Mouse (Mus musculus): Measurements from ENCODE around the gene Wfdc18. TPM values are rescaled to one million over a fixed set of nuclear protein-coding genes. Genes with fewer than 3 reads are reported as not detected.

Wfdc18 gene
- polyA plus RNA-seq, 1 experiment from 2014 or later = not detected

DNA sequence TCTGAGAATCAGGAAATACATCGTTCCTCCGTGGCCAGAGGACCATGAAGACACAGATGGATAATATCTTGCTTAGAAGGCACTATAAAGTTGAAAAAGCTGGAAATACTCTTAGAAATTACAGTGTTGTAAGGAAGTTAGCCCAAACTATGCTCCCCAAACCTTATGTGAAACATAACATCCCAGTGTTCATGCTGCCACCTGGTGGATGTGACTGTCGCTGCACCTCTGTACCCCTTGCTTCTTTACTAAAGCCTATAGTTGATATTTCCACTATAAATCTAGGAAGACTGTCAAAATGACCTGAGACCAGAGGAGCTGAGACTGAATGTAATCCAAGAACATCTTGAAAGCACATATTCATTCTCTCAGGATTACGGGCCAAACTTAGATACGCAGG lies 30.4 kb downstream of the Wfdc18 start:
- 24% methylated on average over 5 of the region's 5 CpGs for WGBS
- no peak for ATAC-seq

DNA sequence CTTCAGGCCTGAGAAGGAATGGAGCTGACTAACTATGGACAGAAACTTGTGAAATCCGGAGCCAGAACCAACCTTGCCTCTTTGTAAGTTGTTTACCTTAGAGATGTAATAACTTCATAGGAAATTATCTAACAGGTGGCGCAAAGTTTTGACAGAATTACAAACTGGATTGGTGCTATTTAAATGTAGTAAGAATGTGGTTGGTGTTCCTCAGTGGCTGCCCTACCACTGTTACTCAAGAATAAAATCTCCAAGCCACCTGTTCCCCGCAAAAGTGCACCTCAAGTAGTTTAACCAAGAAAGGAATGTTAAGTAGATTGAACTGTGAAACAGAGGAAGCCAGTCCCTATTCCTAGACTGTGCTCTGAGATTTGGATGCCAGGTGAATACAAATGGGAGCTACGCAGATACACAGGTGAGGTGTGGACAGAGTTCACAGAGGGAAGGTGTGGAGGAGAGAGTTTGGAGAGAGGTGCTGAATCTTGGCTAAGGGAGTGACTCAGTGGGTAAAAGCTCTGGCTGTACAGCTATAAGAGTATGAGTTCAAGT lies 31.7 kb downstream of the Wfdc18 start:
- 84% methylated on average over 4 of the region's 4 CpGs for WGBS
- Histone ChIP-seq H3K4me3 (ENCODE audit: low read length) (no peak overlapping the region), H3K9me3 (ENCODE audit: control insufficient read depth, low read length) (no peaks in the 10 kb centered on the region), H3K9ac (ENCODE audit: low read depth, low read length) (no peak overlapping the region), H3K27ac (ENCODE audit: low read depth, low read length) (no peak overlapping the region), H3K4me2 (ENCODE audit: low read length) (no peak overlapping the region), H3K27me3 (replicated peaks; ENCODE audit: control insufficient read depth, insufficient read depth, low read length) (no peaks in the 10 kb centered on the region), H3K4me1 (ENCODE audit: control insufficient read depth, insufficient read depth, low read depth, low read length) (no peaks in the 10 kb centered on the region), H3K36me3 (ENCODE audit: control insufficient read depth, insufficient read depth, low read length) (no peaks in the 10 kb centered on the region)
- no peak for ATAC-seq

More for the DNA sequence above, 30.4 kb downstream of the Wfdc18 start:
- Histone ChIP-seq H3K27me3 (replicated peaks; ENCODE audit: control insufficient read depth, insufficient read depth, low read length) (no peaks in the 10 kb centered on the region), H3K4me1 (ENCODE audit: control insufficient read depth, insufficient read depth, low read depth, low read length) (no peaks in the 10 kb centered on the region), H3K9ac (ENCODE audit: low read depth, low read length) (no peak overlapping the region), H3K4me3 (ENCODE audit: low read length) (no peak overlapping the region), H3K4me2 (ENCODE audit: low read length) (no peak overlapping the region), H3K36me3 (ENCODE audit: control insufficient read depth, insufficient read depth, low read length) (no peaks in the 10 kb centered on the region), H3K9me3 (ENCODE audit: control insufficient read depth, low read length) (no peaks in the 10 kb centered on the region), H3K27ac (ENCODE audit: low read depth, low read length) (no peak overlapping the region)

DNA sequence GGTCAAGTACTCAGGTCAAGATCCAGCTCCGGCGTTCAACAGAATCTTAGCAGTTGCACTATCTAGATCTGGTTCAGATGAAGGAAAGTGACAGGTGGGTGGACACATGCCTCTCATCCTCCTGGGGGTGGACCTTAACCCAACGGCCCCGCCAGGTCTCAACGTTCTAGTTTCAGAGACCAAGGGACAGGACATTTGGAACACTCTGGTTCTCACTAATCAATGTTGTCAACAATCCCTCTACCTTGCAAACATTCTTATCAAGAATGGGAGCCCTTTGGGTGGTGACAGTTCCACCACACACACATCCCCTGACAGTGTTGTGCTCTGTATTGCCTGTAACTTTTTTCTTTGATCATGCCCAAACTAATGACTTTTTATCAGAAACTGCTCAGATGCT lies 33.0 kb downstream of the Wfdc18 start:
- no peak overlapping the region for H3K4me3 ChIP-seq (ENCODE audit: low read length)
- no peak for ATAC-seq
- 87% methylated on average over 5 of the region's 5 CpGs for WGBS
- H3K4me2 ChIP-seq (ENCODE audit: low read length) = no peak overlapping the region
- H3K27ac ChIP-seq (ENCODE audit: low read depth, low read length) = no peak overlapping the region
- H3K9ac ChIP-seq (ENCODE audit: low read depth, low read length) = no peak overlapping the region
- H3K27me3 ChIP-seq (replicated peaks; ENCODE audit: control insufficient read depth, insufficient read depth, low read length) = no peaks in the 10 kb centered on the region
- no peaks in the 10 kb centered on the region for H3K9me3 ChIP-seq (ENCODE audit: control insufficient read depth, low read length)
- no peaks in the 10 kb centered on the region for H3K4me1 ChIP-seq (ENCODE audit: control insufficient read depth, insufficient read depth, low read depth, low read length)
- no peaks in the 10 kb centered on the region for H3K36me3 ChIP-seq (ENCODE audit: control insufficient read depth, insufficient read depth, low read length)

GRCm38 (mm10) chr11:83742731-83743355 lies 34.0 kb downstream of the Wfdc18 start:
- no peak overlapping the region for H3K4me3 ChIP-seq (ENCODE audit: low read length)
- no peaks in the 10 kb centered on the region for H3K4me1 ChIP-seq (ENCODE audit: control insufficient read depth, insufficient read depth, low read depth, low read length)
- H3K4me2 ChIP-seq (ENCODE audit: low read length) = no peak overlapping the region
- no peaks in the 10 kb centered on the region for H3K36me3 ChIP-seq (ENCODE audit: control insufficient read depth, insufficient read depth, low read length)
- H3K9me3 ChIP-seq (ENCODE audit: control insufficient read depth, low read length) = no peaks in the 10 kb centered on the region
- H3K27me3 ChIP-seq (replicated peaks; ENCODE audit: control insufficient read depth, insufficient read depth, low read length) = no peaks in the 10 kb centered on the region
- no peak overlapping the region for H3K27ac ChIP-seq (ENCODE audit: low read depth, low read length)
- ATAC-seq = no peak
- WGBS = 75% methylated on average over 9 of the region's 9 CpGs
- H3K9ac ChIP-seq (ENCODE audit: low read depth, low read length) = no peak overlapping the region

GRCm38 (mm10) chr11:83743525-83743924 lies 34.7 kb downstream of the Wfdc18 start:
- Histone ChIP-seq H3K4me1 (ENCODE audit: control insufficient read depth, insufficient read depth, low read depth, low read length) (no peaks in the 10 kb centered on the region), H3K4me2 (ENCODE audit: low read length) (no peak overlapping the region), H3K9me3 (ENCODE audit: control insufficient read depth, low read length) (no peaks in the 10 kb centered on the region), H3K27ac (ENCODE audit: low read depth, low read length) (no peak overlapping the region), H3K4me3 (ENCODE audit: low read length) (no peak overlapping the region), H3K9ac (ENCODE audit: low read depth, low read length) (no peak overlapping the region), H3K36me3 (ENCODE audit: control insufficient read depth, insufficient read depth, low read length) (no peaks in the 10 kb centered on the region), H3K27me3 (replicated peaks; ENCODE audit: control insufficient read depth, insufficient read depth, low read length) (peaks cover 5% of the 10 kb centered on the region)
- no peak for ATAC-seq
- WGBS = 87% methylated on average over 3 of the region's 3 CpGs

- no peak overlapping the region for H3K9ac ChIP-seq (ENCODE audit: low read depth, low read length)
- ATAC-seq = no peak
- no peaks in the 10 kb centered on the region for H3K4me1 ChIP-seq (ENCODE audit: control insufficient read depth, insufficient read depth, low read depth, low read length)
- no peak overlapping the region for H3K4me2 ChIP-seq (ENCODE audit: low read length)
- 78% methylated on average over 4 of the region's 4 CpGs for WGBS
- no peak overlapping the region for H3K4me3 ChIP-seq (ENCODE audit: low read length)
- no peak overlapping the region for H3K27ac ChIP-seq (ENCODE audit: low read depth, low read length)
- no peaks in the 10 kb centered on the region for H3K9me3 ChIP-seq (ENCODE audit: control insufficient read depth, low read length)
- no peaks in the 10 kb centered on the region for H3K36me3 ChIP-seq (ENCODE audit: control insufficient read depth, insufficient read depth, low read length)
- peaks cover 10% of the 10 kb centered on the region for H3K27me3 ChIP-seq (replicated peaks; ENCODE audit: control insufficient read depth, insufficient read depth, low read length)
These were observed 37.3 kb downstream of the Wfdc18 start for GRCm38 (mm10) chr11:83746152-83746551.

DNA sequence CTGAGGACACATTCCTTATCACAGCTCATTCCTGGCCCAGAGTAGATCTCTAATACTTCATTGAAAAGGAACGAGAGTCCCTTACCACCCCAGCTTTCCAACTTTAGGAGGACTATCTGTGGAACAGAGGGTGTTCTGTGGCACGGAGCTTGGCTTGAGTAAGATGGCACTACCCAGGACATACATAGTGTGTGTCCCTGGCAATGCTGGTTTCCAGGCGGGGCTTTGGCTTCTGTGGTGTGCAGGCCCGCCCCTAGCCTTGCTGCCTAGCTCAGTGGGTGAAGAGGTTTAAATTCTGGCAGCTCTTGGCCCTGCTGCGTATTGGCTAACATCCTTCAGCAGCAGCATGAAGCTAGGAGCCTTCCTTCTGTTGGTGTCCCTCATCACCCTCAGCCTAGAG lies 37.9 kb downstream of the Wfdc18 start, which contains the start of gene Wfdc21:
Wfdc21 (plus strand) TSS at position 260 of the 400 bp plus-strand sequence.
- Histone ChIP-seq H3K4me3 (ENCODE audit: low read length) (no peak within 1 kb of the TSS), H3K36me3 (ENCODE audit: control insufficient read depth, insufficient read depth, low read length) (no peaks in the 10 kb centered on the region), H3K9ac (ENCODE audit: low read depth, low read length) (no peak within 1 kb of the TSS), H3K9me3 (ENCODE audit: control insufficient read depth, low read length) (no peaks in the 10 kb centered on the region), H3K27me3 (replicated peaks; ENCODE audit: control insufficient read depth, insufficient read depth, low read length) (peaks cover 10% of the 10 kb centered on the region), H3K27ac (ENCODE audit: low read depth, low read length) (no peak within 1 kb of the TSS), H3K4me2 (ENCODE audit: low read length) (no peak within 1 kb of the TSS), H3K4me1 (ENCODE audit: control insufficient read depth, insufficient read depth, low read depth, low read length) (no peaks in the 10 kb centered on the region)
- 79% methylated on average over 5 of the region's 5 CpGs for WGBS
- no peak for ATAC-seq

DNA sequence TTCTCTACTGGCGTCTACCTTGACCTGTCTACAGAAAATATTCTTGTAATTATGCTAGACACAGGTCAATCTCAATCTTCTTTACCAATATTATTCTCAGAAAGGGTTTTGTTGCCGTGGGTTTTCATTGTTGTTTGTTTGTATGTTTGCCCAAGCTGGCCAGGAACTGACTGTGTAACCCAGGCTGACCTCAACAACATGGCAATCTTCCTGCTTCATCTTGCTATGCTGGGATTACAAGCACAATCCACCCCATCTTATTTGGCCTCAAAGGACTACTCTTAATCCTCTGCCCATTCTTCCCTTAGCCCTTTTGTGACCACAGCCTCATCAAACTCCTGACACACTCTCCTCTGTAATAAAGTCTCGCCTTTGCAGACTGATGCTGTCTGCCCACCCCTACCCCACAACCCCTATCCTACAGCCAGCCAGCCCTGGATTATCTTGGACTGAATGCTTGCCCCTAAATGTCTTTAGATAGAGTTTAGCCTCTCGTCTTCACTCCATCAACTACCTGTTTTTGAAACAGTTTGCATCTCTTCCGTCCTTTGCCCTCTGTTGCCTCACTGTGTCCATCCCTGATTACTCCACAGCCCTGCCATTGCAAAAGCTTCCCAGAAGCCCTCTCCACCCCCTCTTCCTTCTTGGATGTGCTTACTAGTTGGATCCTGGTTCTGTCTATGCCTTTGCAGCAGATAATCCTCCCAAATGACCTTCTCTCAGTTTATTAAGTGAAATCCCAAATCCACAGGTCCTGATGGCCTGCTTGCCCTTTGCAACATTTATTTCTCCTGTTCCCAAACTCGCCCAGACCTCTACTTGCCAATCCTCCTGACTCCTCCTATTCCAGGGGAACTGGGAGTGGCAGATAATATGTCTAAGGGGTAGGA lies 38.8 kb downstream of the Wfdc18 start:
- ATAC-seq = no peak

DNA sequence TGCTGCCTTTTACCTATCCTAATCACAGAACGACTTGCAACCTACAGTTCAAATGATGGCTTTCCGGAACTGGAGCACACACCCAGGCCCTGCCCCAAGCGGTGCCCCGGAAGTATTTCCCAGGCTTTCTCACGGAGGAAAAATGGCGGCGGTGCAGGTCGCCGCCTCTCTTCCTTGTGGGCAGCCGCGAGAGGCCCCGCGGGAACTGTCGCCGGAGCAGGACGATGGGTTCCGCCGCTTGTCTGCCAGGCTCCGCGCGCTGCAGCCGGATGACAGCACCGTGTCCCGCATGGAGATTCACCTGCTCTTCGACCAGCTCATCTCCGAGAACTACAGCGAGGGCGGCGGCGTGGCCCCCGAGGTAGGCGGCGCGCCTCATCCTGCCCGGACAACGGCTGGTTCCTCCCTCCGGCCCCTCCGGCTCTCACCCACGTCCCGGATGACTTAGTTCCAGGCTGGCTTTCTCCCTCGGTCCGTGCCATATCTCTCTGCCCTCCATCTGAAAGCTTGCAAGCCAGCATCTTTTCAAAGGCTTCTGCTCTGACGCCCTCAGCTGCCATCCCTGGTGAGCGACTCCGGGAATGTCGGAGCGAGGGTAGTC lies 44.9 kb downstream of the Wfdc18 start, which contains the start of gene Heatr6:
Heatr6 (plus strand) TSS at position 116 of the 601 bp plus-strand sequence.
- no peaks in the 10 kb centered on the region for H3K9me3 ChIP-seq (ENCODE audit: control insufficient read depth, low read length)
- H3K36me3 ChIP-seq (ENCODE audit: control insufficient read depth, insufficient read depth, low read length) = peaks cover 14% of the 10 kb centered on the region
- peak within 1 kb of the TSS; percentile 88 for H3K4me2 ChIP-seq (ENCODE audit: low read length)
- WGBS = 0% methylated on average over 45 of the region's 47 CpGs
- peaks cover 10% of the 10 kb centered on the region for H3K4me1 ChIP-seq (ENCODE audit: control insufficient read depth, insufficient read depth, low read depth, low read length)
- peak; percentile 98 for ATAC-seq
- H3K9ac ChIP-seq (ENCODE audit: low read depth, low read length) = peak within 1 kb of the TSS; percentile 88
- H3K27ac ChIP-seq (ENCODE audit: low read depth, low read length) = peak within 1 kb of the TSS; percentile 93
- peak within 1 kb of the TSS; percentile 68 for H3K4me3 ChIP-seq (ENCODE audit: low read length)
- H3K27me3 ChIP-seq (replicated peaks; ENCODE audit: control insufficient read depth, insufficient read depth, low read length) = peaks cover 4% of the 10 kb centered on the region

More for the DNA sequence above, 38.8 kb downstream of the Wfdc18 start:
- 71% methylated on average over 6 of the region's 6 CpGs for WGBS
- Histone ChIP-seq H3K27ac (ENCODE audit: low read depth, low read length) (no peak overlapping the region), H3K9me3 (ENCODE audit: control insufficient read depth, low read length) (no peaks in the 10 kb centered on the region), H3K9ac (ENCODE audit: low read depth, low read length) (no peak overlapping the region), H3K4me3 (ENCODE audit: low read length) (no peak overlapping the region), H3K36me3 (ENCODE audit: control insufficient read depth, insufficient read depth, low read length) (no peaks in the 10 kb centered on the region), H3K4me1 (ENCODE audit: control insufficient read depth, insufficient read depth, low read depth, low read length) (no peaks in the 10 kb centered on the region), H3K27me3 (replicated peaks; ENCODE audit: control insufficient read depth, insufficient read depth, low read length) (peaks cover 10% of the 10 kb centered on the region), H3K4me2 (ENCODE audit: low read length) (no peak overlapping the region)
